Mouse (Mus musculus): ENCODE measurements around the gene Eng. TPM values are rescaled to one million over a fixed set of nuclear protein-coding genes. Genes with fewer than 3 reads are reported as not detected.
A peak's percentile ranks its signal among the peaks of the same experiment; 100 is the strongest.

Eng gene
- polyA plus RNA-seq, 1 experiment: 1.6 TPM

- Histone ChIP-seq H3K27me3 (ENCODE audit: control insufficient read depth, insufficient read depth, insufficient read length) (no peaks in the 10 kb centered on the region), H3K36me3 (ENCODE audit: control insufficient read depth, insufficient read depth) (no peaks in the 10 kb centered on the region), H3K4me2 (ENCODE audit: low read depth) (peak overlapping the region; percentile 77), H3K4me3 (peak overlapping the region; percentile 75), H3ac (ENCODE audit: control insufficient read depth, insufficient read length) (no peak overlapping the region), H3K79me2 (ENCODE audit: control insufficient read depth, insufficient read depth) (peaks cover 7% of the 10 kb centered on the region)
- no peak for TF ChIP-seq USF1 (IDR thresholded peaks at IDR 0.05; ENCODE audit: low read depth)
- no peak for TF ChIP-seq E2F4 (IDR thresholded peaks at IDR 0.05; ENCODE audit: insufficient read depth)
- no peak for TF ChIP-seq MYOG (IDR thresholded peaks at IDR 0.05; ENCODE audit: control insufficient read depth in 1 of 3, insufficient read depth in 1 of 3, insufficient read length in 2 of 3, low read depth in 2 of 3)
- no peak for TF ChIP-seq REST (IDR thresholded peaks at IDR 0.05; ENCODE audit: insufficient read depth, insufficient read length)
- no peak for TF ChIP-seq POLR2A (IDR thresholded peaks at IDR 0.05; ENCODE audit: insufficient read length, low read depth)
- no peak for TF ChIP-seq TCF12 (IDR thresholded peaks at IDR 0.05; ENCODE audit: insufficient read depth, poor library complexity, severe bottlenecking)
- no peak for TF ChIP-seq TCF3 (IDR thresholded peaks at IDR 0.05; ENCODE audit: insufficient read length, low read depth)
- TF ChIP-seq CEBPB (IDR thresholded peaks at IDR 0.05; ENCODE audit: insufficient read depth, poor library complexity, severe bottlenecking): no peak
- no peak for TF ChIP-seq MAX (IDR thresholded peaks at IDR 0.05; ENCODE audit: low read depth)
- no peak for TF ChIP-seq MYOD1 (IDR thresholded peaks at IDR 0.05; ENCODE audit: control insufficient read depth in 1 of 3, insufficient read length in 2 of 3, low read depth in 2 of 3)
- TF ChIP-seq SRF (IDR thresholded peaks at IDR 0.05; ENCODE audit: control insufficient read depth, insufficient read length, low read depth): no peak
- TF ChIP-seq POLR2AphosphoS2 (IDR thresholded peaks at IDR 0.05; ENCODE audit: insufficient read length, low read depth): no peak
These were observed 48.3 kb downstream of the Eng start for GRCm38 (mm10) chr2:32694691-32695090.

- Histone ChIP-seq H3ac (ENCODE audit: control insufficient read depth, insufficient read length) (no peak overlapping the region), H3K27me3 (ENCODE audit: control insufficient read depth, insufficient read depth, insufficient read length) (no peaks in the 10 kb centered on the region), H3K4me3 (no peak overlapping the region), H3K79me2 (ENCODE audit: control insufficient read depth, insufficient read depth) (no peaks in the 10 kb centered on the region), H3K36me3 (ENCODE audit: control insufficient read depth, insufficient read depth) (no peaks in the 10 kb centered on the region), H3K4me2 (ENCODE audit: low read depth) (no peak overlapping the region)
- TF ChIP-seq SRF (IDR thresholded peaks at IDR 0.05; ENCODE audit: control insufficient read depth, insufficient read length, low read depth) (no peak), E2F4 (IDR thresholded peaks at IDR 0.05; ENCODE audit: insufficient read depth) (no peak), POLR2AphosphoS2 (IDR thresholded peaks at IDR 0.05; ENCODE audit: insufficient read length, low read depth) (no peak), POLR2A (IDR thresholded peaks at IDR 0.05; ENCODE audit: insufficient read length, low read depth) (no peak), TCF12 (IDR thresholded peaks at IDR 0.05; ENCODE audit: insufficient read depth, poor library complexity, severe bottlenecking) (no peak), CEBPB (IDR thresholded peaks at IDR 0.05; ENCODE audit: insufficient read depth, poor library complexity, severe bottlenecking) (no peak), USF1 (IDR thresholded peaks at IDR 0.05; ENCODE audit: low read depth) (no peak), REST (IDR thresholded peaks at IDR 0.05; ENCODE audit: insufficient read depth, insufficient read length) (no peak), MYOD1 (IDR thresholded peaks at IDR 0.05; ENCODE audit: control insufficient read depth in 1 of 3, insufficient read length in 2 of 3, low read depth in 2 of 3) (no peak), TCF3 (IDR thresholded peaks at IDR 0.05; ENCODE audit: insufficient read length, low read depth) (no peak), MYOG (IDR thresholded peaks at IDR 0.05; ENCODE audit: control insufficient read depth in 1 of 3, insufficient read depth in 1 of 3, insufficient read length in 2 of 3, low read depth in 2 of 3) (no peak), MAX (IDR thresholded peaks at IDR 0.05; ENCODE audit: low read depth) (no peak)
These were observed 53.3 kb downstream of the Eng start for GRCm38 (mm10) chr2:32699680-32700079.

- peaks cover 8% of the 10 kb centered on the region for H3K36me3 ChIP-seq (ENCODE audit: control insufficient read depth, insufficient read depth)
- H3K79me2 ChIP-seq (ENCODE audit: control insufficient read depth, insufficient read depth): no peaks in the 10 kb centered on the region
- TF ChIP-seq POLR2A (IDR thresholded peaks at IDR 0.05; ENCODE audit: insufficient read length, low read depth): no peak
- no peak for TF ChIP-seq MYOD1 (IDR thresholded peaks at IDR 0.05; ENCODE audit: control insufficient read depth in 1 of 3, insufficient read length in 2 of 3, low read depth in 2 of 3)
- no peak for TF ChIP-seq TCF12 (IDR thresholded peaks at IDR 0.05; ENCODE audit: insufficient read depth, poor library complexity, severe bottlenecking)
- TF ChIP-seq POLR2AphosphoS2 (IDR thresholded peaks at IDR 0.05; ENCODE audit: insufficient read length, low read depth): no peak
- TF ChIP-seq E2F4 (IDR thresholded peaks at IDR 0.05; ENCODE audit: insufficient read depth): no peak
- no peak for TF ChIP-seq MAX (IDR thresholded peaks at IDR 0.05; ENCODE audit: low read depth)
- TF ChIP-seq CEBPB (IDR thresholded peaks at IDR 0.05; ENCODE audit: insufficient read depth, poor library complexity, severe bottlenecking): no peak
- no peak for TF ChIP-seq SRF (IDR thresholded peaks at IDR 0.05; ENCODE audit: control insufficient read depth, insufficient read length, low read depth)
- no peak for TF ChIP-seq REST (IDR thresholded peaks at IDR 0.05; ENCODE audit: insufficient read depth, insufficient read length)
- no peak for TF ChIP-seq MYOG (IDR thresholded peaks at IDR 0.05; ENCODE audit: control insufficient read depth in 1 of 3, insufficient read depth in 1 of 3, insufficient read length in 2 of 3, low read depth in 2 of 3)
- no peak for TF ChIP-seq USF1 (IDR thresholded peaks at IDR 0.05; ENCODE audit: low read depth)
- no peak for TF ChIP-seq TCF3 (IDR thresholded peaks at IDR 0.05; ENCODE audit: insufficient read length, low read depth)
- H3ac ChIP-seq (ENCODE audit: control insufficient read depth, insufficient read length): no peak overlapping the region
- H3K27me3 ChIP-seq (ENCODE audit: control insufficient read depth, insufficient read depth, insufficient read length): no peaks in the 10 kb centered on the region
- no peak overlapping the region for H3K4me3 ChIP-seq
- no peak overlapping the region for H3K4me2 ChIP-seq (ENCODE audit: low read depth)
These were observed 54.8 kb downstream of the Eng start for GRCm38 (mm10) chr2:32700966-32701743.

- H3K4me3 ChIP-seq: no peak overlapping the region
- peaks cover 6% of the 10 kb centered on the region for H3K79me2 ChIP-seq (ENCODE audit: control insufficient read depth, insufficient read depth)
- H3K4me2 ChIP-seq (ENCODE audit: low read depth): no peak overlapping the region
- H3K27me3 ChIP-seq (ENCODE audit: control insufficient read depth, insufficient read depth, insufficient read length): no peaks in the 10 kb centered on the region
- no peak for TF ChIP-seq MYOG (IDR thresholded peaks at IDR 0.05; ENCODE audit: control insufficient read depth in 1 of 3, insufficient read depth in 1 of 3, insufficient read length in 2 of 3, low read depth in 2 of 3)
- no peak for TF ChIP-seq CEBPB (IDR thresholded peaks at IDR 0.05; ENCODE audit: insufficient read depth, poor library complexity, severe bottlenecking)
- TF ChIP-seq TCF12 (IDR thresholded peaks at IDR 0.05; ENCODE audit: insufficient read depth, poor library complexity, severe bottlenecking): no peak
- TF ChIP-seq USF1 (IDR thresholded peaks at IDR 0.05; ENCODE audit: low read depth): no peak
- TF ChIP-seq REST (IDR thresholded peaks at IDR 0.05; ENCODE audit: insufficient read depth, insufficient read length): no peak
- no peak for TF ChIP-seq MYOD1 (IDR thresholded peaks at IDR 0.05; ENCODE audit: control insufficient read depth in 1 of 3, insufficient read length in 2 of 3, low read depth in 2 of 3)
- TF ChIP-seq E2F4 (IDR thresholded peaks at IDR 0.05; ENCODE audit: insufficient read depth): no peak
- TF ChIP-seq POLR2AphosphoS2 (IDR thresholded peaks at IDR 0.05; ENCODE audit: insufficient read length, low read depth): no peak
- TF ChIP-seq TCF3 (IDR thresholded peaks at IDR 0.05; ENCODE audit: insufficient read length, low read depth): no peak
- TF ChIP-seq MAX (IDR thresholded peaks at IDR 0.05; ENCODE audit: low read depth): no peak
- TF ChIP-seq SRF (IDR thresholded peaks at IDR 0.05; ENCODE audit: control insufficient read depth, insufficient read length, low read depth): no peak
- no peak for TF ChIP-seq POLR2A (IDR thresholded peaks at IDR 0.05; ENCODE audit: insufficient read length, low read depth)
- peaks cover 26% of the 10 kb centered on the region for H3K36me3 ChIP-seq (ENCODE audit: control insufficient read depth, insufficient read depth)
- H3ac ChIP-seq (ENCODE audit: control insufficient read depth, insufficient read length): no peak overlapping the region
These were observed 56.7 kb downstream of the Eng start for GRCm38 (mm10) chr2:32703046-32703445.
